Mouse (Mus musculus) cerebellum, adult 8-10 months (tissue): ENCODE results near the gene Olfr846.

Experiments used
- DNase-seq: peaks from one replicate; pipeline ENCODE4 v3.0.0; 2022

Olfr846 gene

DNA sequence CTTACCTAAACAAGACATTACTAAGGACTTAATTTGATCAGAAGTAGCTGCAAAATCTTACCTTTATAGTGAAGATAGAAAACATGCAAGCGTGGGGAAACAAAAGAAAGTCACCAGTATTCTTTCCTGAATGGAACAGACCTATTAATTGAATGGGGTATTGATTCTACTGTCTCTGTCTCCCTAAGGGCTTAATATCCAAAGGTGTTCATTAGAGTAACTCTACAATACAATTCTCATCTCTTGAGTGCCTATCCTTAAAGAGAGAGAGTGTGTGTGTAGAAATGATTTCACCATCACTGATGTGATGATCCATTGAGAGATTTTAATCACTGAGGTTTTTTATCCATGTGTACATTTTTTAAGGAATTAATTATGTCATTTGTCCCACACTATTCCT is at the start of gene Olfr846:
Olfr846 (minus strand) TSS at position 101 of the 400 bp plus-strand sequence.
- DNase-seq = no peak

GRCm38 (mm10) chr9:19378569-19378968 is 14.8 kb upstream of the Olfr846 start, which contains the start of gene Olfr847:
TSS of gene Olfr847 (minus strand) at chr9:19378669.
- no peak for DNase-seq

GRCm38 (mm10) chr9:19336157-19336556 is 27.6 kb downstream of the Olfr846 start, which contains the start of gene Olfr845:
TSS of gene Olfr845 (plus strand) at chr9:19336457.
- DNase-seq = no peak

GRCm38 (mm10) chr9:19316047-19316446 is 47.8 kb downstream of the Olfr846 start, which contains the start of gene Olfr844:
TSS of gene Olfr844 (plus strand) at chr9:19316347.
- DNase-seq = no peak
